Mouse (Mus musculus): Measurements from ENCODE around the gene Hsd17b2. TPM values are rescaled to one million over a fixed set of nuclear protein-coding genes. Genes with fewer than 3 reads are reported as not detected.
"Not testable (repeated sequence)": the region's sequence is repeated elsewhere in the genome, so short reads cannot be mapped to it uniquely, and the experiment has no call there.

The Hsd17b2 gene
- polyA plus RNA-seq, 1 experiment from 2014 or later: 0.17 TPM

GRCm38 (mm10) chr8:117727561-117727960 is 25.9 kb downstream of the Hsd17b2 start:
- Histone ChIP-seq H3K4me1 (ENCODE audit: control insufficient read depth, insufficient read depth, low read length) (no peaks in the 10 kb centered on the region), H3K9ac (ENCODE audit: low read length) (no peak overlapping the region), H3K4me2 (ENCODE audit: low read depth, low read length) (no peak overlapping the region), H3K36me3 (ENCODE audit: control insufficient read depth, insufficient read depth) (no peaks in the 10 kb centered on the region), H3K27me3 (ENCODE audit: control insufficient read depth, insufficient read depth, low read length) (no peaks in the 10 kb centered on the region), H3K9me3 (replicated peaks; ENCODE audit: control insufficient read depth, low read length) (0 out of 2 replicates have a peak, but pooled peaks cover 2% of the 10 kb centered on the region), H3K4me3 (ENCODE audit: low read length) (no peak overlapping the region), H3K27ac (ENCODE audit: low read length) (no peak overlapping the region)
- WGBS: 61% methylated on average over 5 of the region's 5 CpGs
- no peak for ATAC-seq (replicated peaks; ENCODE audit: extremely low read depth, insufficient read depth, low FRiP score)

DNA sequence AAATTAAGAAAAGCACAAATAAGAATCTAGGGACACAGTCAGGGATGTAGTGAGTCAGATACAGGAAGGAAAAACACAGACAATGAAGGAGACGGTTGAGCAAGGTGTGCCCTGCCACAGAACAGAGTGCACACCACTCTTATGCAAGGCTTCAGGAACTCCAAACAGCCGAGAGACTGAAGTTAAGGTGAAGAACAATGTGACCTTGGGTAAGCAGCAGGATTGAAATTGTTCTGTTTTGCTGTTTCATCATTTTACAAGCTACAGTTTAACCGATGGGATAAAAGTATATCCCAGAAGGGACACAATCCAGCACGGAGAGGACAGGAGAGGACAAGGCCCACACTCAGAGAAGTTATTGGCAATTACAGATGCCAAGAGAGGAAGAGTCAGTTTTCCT is 26.5 kb downstream of the Hsd17b2 start:
- H3K9ac ChIP-seq (ENCODE audit: low read length): no peak overlapping the region
- H3K27ac ChIP-seq (ENCODE audit: low read length): no peak overlapping the region
- H3K9me3 ChIP-seq (replicated peaks; ENCODE audit: control insufficient read depth, low read length): no peaks in the 10 kb centered on the region
- WGBS: 71% methylated on average over 4 of the region's 4 CpGs
- no peaks in the 10 kb centered on the region for H3K4me1 ChIP-seq (ENCODE audit: control insufficient read depth, insufficient read depth, low read length)
- H3K27me3 ChIP-seq (ENCODE audit: control insufficient read depth, insufficient read depth, low read length): no peaks in the 10 kb centered on the region
- H3K4me2 ChIP-seq (ENCODE audit: low read depth, low read length): no peak overlapping the region
- H3K36me3 ChIP-seq (ENCODE audit: control insufficient read depth, insufficient read depth): no peaks in the 10 kb centered on the region
- ATAC-seq (replicated peaks; ENCODE audit: extremely low read depth, insufficient read depth, low FRiP score): no peak
- H3K4me3 ChIP-seq (ENCODE audit: low read length): no peak overlapping the region

DNA sequence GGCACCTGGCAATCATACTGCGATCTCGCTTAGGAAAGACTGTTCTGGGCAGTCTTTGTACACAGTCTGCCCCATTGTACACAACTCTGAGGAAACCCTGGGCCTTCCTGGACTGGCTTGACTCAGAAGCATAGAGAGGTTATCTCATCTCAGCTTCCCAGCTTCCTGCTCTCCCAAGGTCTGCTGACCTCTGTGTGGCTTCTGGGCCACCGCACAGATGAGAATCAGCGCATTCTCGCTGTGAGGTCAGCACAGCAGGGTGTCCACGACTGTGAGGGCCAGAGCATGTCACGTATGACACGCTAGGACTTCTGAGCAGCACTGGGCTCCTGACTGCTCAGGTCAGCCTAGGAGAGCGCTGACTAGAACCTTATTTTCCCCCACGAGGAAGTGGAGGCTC is 29.3 kb downstream of the Hsd17b2 start:
- Histone ChIP-seq H3K4me1 (ENCODE audit: control insufficient read depth, insufficient read depth, low read length) (no peaks in the 10 kb centered on the region), H3K9ac (ENCODE audit: low read length) (no peak overlapping the region), H3K4me2 (ENCODE audit: low read depth, low read length) (no peak overlapping the region), H3K36me3 (ENCODE audit: control insufficient read depth, insufficient read depth) (no peaks in the 10 kb centered on the region), H3K27ac (ENCODE audit: low read length) (no peak overlapping the region), H3K27me3 (ENCODE audit: control insufficient read depth, insufficient read depth, low read length) (no peaks in the 10 kb centered on the region), H3K9me3 (replicated peaks; ENCODE audit: control insufficient read depth, low read length) (no peaks in the 10 kb centered on the region), H3K4me3 (ENCODE audit: low read length) (no peak overlapping the region)
- WGBS: 43% methylated on average over 10 of the region's 10 CpGs
- ATAC-seq (replicated peaks; ENCODE audit: extremely low read depth, insufficient read depth, low FRiP score): no peak

GRCm38 (mm10) chr8:117736657-117737175 is 35.0 kb downstream of the Hsd17b2 start:
- no peak overlapping the region for H3K9ac ChIP-seq (ENCODE audit: low read length)
- WGBS: 70% methylated on average over 3 of the region's 3 CpGs
- no peak overlapping the region for H3K4me2 ChIP-seq (ENCODE audit: low read depth, low read length)

DNA sequence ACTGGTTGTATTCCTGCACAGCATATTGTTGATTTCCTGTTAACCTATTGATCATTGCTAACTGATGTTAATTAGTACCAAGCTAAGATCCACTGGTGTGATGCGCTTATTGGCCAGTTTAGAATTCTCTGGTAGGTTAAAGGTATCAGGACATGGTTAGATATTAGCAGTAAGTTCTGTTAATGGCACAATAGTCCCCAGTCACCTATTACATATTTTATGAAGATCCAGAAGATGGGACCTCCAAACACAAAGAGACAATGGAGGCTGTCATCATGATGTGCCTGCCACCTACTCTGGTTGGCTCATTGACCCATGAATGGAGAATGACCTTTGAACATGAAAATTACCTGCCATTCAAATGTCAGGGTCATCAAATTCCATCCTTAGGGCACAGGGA is 36.5 kb downstream of the Hsd17b2 start:
- not testable (repeated sequence) for H3K27ac ChIP-seq (ENCODE audit: low read length); H3K27me3 ChIP-seq (ENCODE audit: control insufficient read depth, insufficient read depth, low read length); H3K9ac ChIP-seq (ENCODE audit: low read length); H3K4me1 ChIP-seq (ENCODE audit: control insufficient read depth, insufficient read depth, low read length); ATAC-seq (replicated peaks; ENCODE audit: extremely low read depth, insufficient read depth, low FRiP score); H3K4me3 ChIP-seq (ENCODE audit: low read length); H3K9me3 ChIP-seq (replicated peaks; ENCODE audit: control insufficient read depth, low read length); H3K4me2 ChIP-seq (ENCODE audit: low read depth, low read length); H3K36me3 ChIP-seq (ENCODE audit: control insufficient read depth, insufficient read depth)
- 79% methylated on average over 1 of the region's 1 CpGs for WGBS

More at GRCm38 (mm10) chr8:117736657-117737175, 35.0 kb downstream of the Hsd17b2 start:
- H3K9me3 ChIP-seq (replicated peaks; ENCODE audit: control insufficient read depth, low read length): no peaks in the 10 kb centered on the region
- no peaks in the 10 kb centered on the region for H3K27me3 ChIP-seq (ENCODE audit: control insufficient read depth, insufficient read depth, low read length)
- no peak overlapping the region for H3K4me3 ChIP-seq (ENCODE audit: low read length)
- H3K27ac ChIP-seq (ENCODE audit: low read length): no peak overlapping the region
- H3K36me3 ChIP-seq (ENCODE audit: control insufficient read depth, insufficient read depth): no peaks in the 10 kb centered on the region
- no peak for ATAC-seq (replicated peaks; ENCODE audit: extremely low read depth, insufficient read depth, low FRiP score)
- no peaks in the 10 kb centered on the region for H3K4me1 ChIP-seq (ENCODE audit: control insufficient read depth, insufficient read depth, low read length)

- Histone ChIP-seq H3K36me3 (ENCODE audit: control insufficient read depth, insufficient read depth) (no peaks in the 10 kb centered on the region), H3K9ac (ENCODE audit: low read length) (no peak overlapping the region), H3K4me2 (ENCODE audit: low read depth, low read length) (no peak overlapping the region), H3K9me3 (replicated peaks; ENCODE audit: control insufficient read depth, low read length) (no peaks in the 10 kb centered on the region), H3K4me3 (ENCODE audit: low read length) (no peak overlapping the region), H3K27ac (ENCODE audit: low read length) (no peak overlapping the region), H3K4me1 (ENCODE audit: control insufficient read depth, insufficient read depth, low read length) (no peaks in the 10 kb centered on the region), H3K27me3 (ENCODE audit: control insufficient read depth, insufficient read depth, low read length) (no peaks in the 10 kb centered on the region)
- ATAC-seq (replicated peaks; ENCODE audit: extremely low read depth, insufficient read depth, low FRiP score): no peak
- 84% methylated on average over 5 of the region's 5 CpGs for WGBS
Observed at GRCm38 (mm10) chr8:117740387-117740998, 38.8 kb downstream of the Hsd17b2 start.

DNA sequence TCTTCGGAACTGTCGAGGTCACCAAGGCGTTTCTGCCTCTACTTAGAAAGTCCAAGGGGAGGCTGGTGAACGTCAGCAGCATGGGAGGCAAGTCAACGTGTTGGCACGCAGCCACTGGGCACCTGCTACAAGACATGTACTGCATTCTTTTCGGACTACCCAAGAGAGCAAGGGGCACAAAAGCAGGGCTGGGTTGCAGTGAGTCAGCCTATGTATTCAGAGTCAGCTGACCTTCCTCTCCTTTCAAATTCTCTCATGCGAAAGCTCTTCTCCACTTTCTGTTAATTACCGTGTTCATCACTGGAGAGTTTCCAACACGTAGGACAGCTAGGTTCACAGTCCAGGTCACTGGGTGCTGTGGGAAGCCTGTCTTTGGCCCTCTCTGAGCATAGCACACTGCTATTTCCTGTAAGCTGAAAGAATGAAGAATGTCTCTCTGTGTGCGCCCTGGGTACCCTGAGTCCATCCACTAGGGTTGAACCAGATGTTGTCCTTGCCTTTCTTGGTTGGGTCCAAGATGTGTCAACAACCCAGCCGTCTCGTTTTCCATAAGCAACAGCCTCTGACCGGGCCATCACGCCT is 40.8 kb downstream of the Hsd17b2 start:
- 57% methylated on average over 15 of the region's 15 CpGs for WGBS
- H3K9me3 ChIP-seq (replicated peaks; ENCODE audit: control insufficient read depth, low read length): no peaks in the 10 kb centered on the region
- no peak overlapping the region for H3K9ac ChIP-seq (ENCODE audit: low read length)
- no peaks in the 10 kb centered on the region for H3K36me3 ChIP-seq (ENCODE audit: control insufficient read depth, insufficient read depth)
- H3K27ac ChIP-seq (ENCODE audit: low read length): no peak overlapping the region
- H3K27me3 ChIP-seq (ENCODE audit: control insufficient read depth, insufficient read depth, low read length): no peaks in the 10 kb centered on the region
- no peaks in the 10 kb centered on the region for H3K4me1 ChIP-seq (ENCODE audit: control insufficient read depth, insufficient read depth, low read length)
- ATAC-seq (replicated peaks; ENCODE audit: extremely low read depth, insufficient read depth, low FRiP score): no peak; the same call in 1 of the 2 replicates
- H3K4me3 ChIP-seq (ENCODE audit: low read length): no peak overlapping the region
- H3K4me2 ChIP-seq (ENCODE audit: low read depth, low read length): no peak overlapping the region

DNA sequence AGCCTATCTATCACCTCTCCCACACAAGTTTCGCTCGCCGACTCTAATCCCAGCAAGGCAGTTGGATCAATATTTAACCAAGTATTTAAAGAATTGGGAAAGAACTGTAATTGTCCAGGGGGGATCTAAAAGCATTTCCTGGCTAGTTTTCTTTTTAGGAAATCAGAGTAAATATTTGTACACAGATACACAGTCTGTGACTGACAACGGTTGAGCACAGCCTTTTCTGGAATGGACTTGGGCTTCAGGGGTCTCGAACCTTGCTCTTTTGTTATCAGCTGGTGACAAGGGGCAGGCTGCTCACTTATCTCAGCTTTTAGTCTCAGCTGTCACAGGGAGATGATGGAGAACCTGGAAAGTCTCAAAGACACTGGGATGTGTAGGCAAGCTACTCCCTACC is 44.9 kb downstream of the Hsd17b2 start:
- H3K9me3 ChIP-seq (replicated peaks; ENCODE audit: control insufficient read depth, low read length): no peaks in the 10 kb centered on the region
- no peak overlapping the region for H3K4me3 ChIP-seq (ENCODE audit: low read length)
- no peaks in the 10 kb centered on the region for H3K27me3 ChIP-seq (ENCODE audit: control insufficient read depth, insufficient read depth, low read length)
- no peak overlapping the region for H3K27ac ChIP-seq (ENCODE audit: low read length)
- H3K4me1 ChIP-seq (ENCODE audit: control insufficient read depth, insufficient read depth, low read length): peaks cover 3% of the 10 kb centered on the region; the same call in 1 of the 2 replicates
- no peak for ATAC-seq (replicated peaks; ENCODE audit: extremely low read depth, insufficient read depth, low FRiP score)
- no peaks in the 10 kb centered on the region for H3K36me3 ChIP-seq (ENCODE audit: control insufficient read depth, insufficient read depth)
- no peak overlapping the region for H3K4me2 ChIP-seq (ENCODE audit: low read depth, low read length)
- 65% methylated on average over 5 of the region's 5 CpGs for WGBS
- no peak overlapping the region for H3K9ac ChIP-seq (ENCODE audit: low read length)

- Histone ChIP-seq H3K36me3 (ENCODE audit: control insufficient read depth, insufficient read depth) (no peaks in the 10 kb centered on the region), H3K9me3 (replicated peaks; ENCODE audit: control insufficient read depth, low read length) (no peaks in the 10 kb centered on the region), H3K9ac (ENCODE audit: low read length) (no peak overlapping the region), H3K4me2 (ENCODE audit: low read depth, low read length) (no peak overlapping the region), H3K27ac (ENCODE audit: low read length) (no peak overlapping the region), H3K4me3 (ENCODE audit: low read length) (no peak overlapping the region), H3K27me3 (ENCODE audit: control insufficient read depth, insufficient read depth, low read length) (no peaks in the 10 kb centered on the region), H3K4me1 (ENCODE audit: control insufficient read depth, insufficient read depth, low read length) (peaks cover 3% of the 10 kb centered on the region; the same call in 1 of the 2 replicates)
- WGBS: 31% methylated on average over 2 of the region's 2 CpGs
- ATAC-seq (replicated peaks; ENCODE audit: extremely low read depth, insufficient read depth, low FRiP score): no peak
Observed at GRCm38 (mm10) chr8:117747428-117747827, 45.7 kb downstream of the Hsd17b2 start.
